Mouse (Mus musculus) MEL (cell line): ENCODE data around the gene Gm21970.

Experiments
- CTCF ChIP-seq, 3 experiments: IDR thresholded peaks in 2 of 3; conservative IDR thresholded peaks in 1 of 3; 2 replicates each; pipeline ENCODE4 v1.5.1; 2011 to 2012; ENCODE audit warnings: low read length in 3 of 3, low read depth in 2 of 3, mild to moderate bottlenecking in 2 of 3, improper control_type of control experiment in 1 of 3, inconsistent platforms in 1 of 3, mixed read lengths in 1 of 3, moderate library complexity in 1 of 3; ENCODE audit not compliant: control insufficient read depth in 1 of 3, insufficient read depth in 1 of 3, poor library complexity in 1 of 3, severe bottlenecking in 1 of 3
- EP300 ChIP-seq, 2 experiments: IDR thresholded peaks; 2 replicates each; pipeline ENCODE4 v1.6.1; 2011; ENCODE audit warnings: improper control_type of control experiment in 2 of 2, low read length in 2 of 2, low read depth in 1 of 2, mild to moderate bottlenecking in 1 of 2
- MAFK ChIP-seq: IDR thresholded peaks from 2 replicates; pipeline ENCODE4 v1.6.1; 2011; ENCODE audit warnings: low read depth, mild to moderate bottlenecking, low read length, improper control_type of control experiment, borderline replicate concordance
- MAZ ChIP-seq: IDR thresholded peaks from 2 replicates; pipeline ENCODE4 v1.6.1; 2012; ENCODE audit warnings: low read depth, mild to moderate bottlenecking, inconsistent platforms, low read length, improper control_type of control experiment
- MEF2A ChIP-seq: IDR thresholded peaks from 2 replicates; pipeline ENCODE4 v1.6.1; 2014; ENCODE audit warnings: low read depth, mild to moderate bottlenecking, inconsistent platforms, low read length, improper control_type of control experiment; ENCODE audit not compliant: poor library complexity, insufficient replicate concordance, severe bottlenecking; ENCODE audit errors: extremely low read depth
- POLR2A ChIP-seq, 2 experiments: IDR thresholded peaks; 2 replicates each; pipeline ENCODE4 v1.6.1; 2011 to 2012; ENCODE audit warnings: low read length in 2 of 2, mild to moderate bottlenecking in 2 of 2, control low read depth in 1 of 2, improper control_type of control experiment in 1 of 2, low read depth in 1 of 2, moderate library complexity in 1 of 2; ENCODE audit not compliant: control insufficient read depth in 1 of 2, insufficient read depth in 1 of 2, poor library complexity in 1 of 2
- POLR2AphosphoS2 ChIP-seq: IDR thresholded peaks from 2 replicates; pipeline ENCODE4 v1.6.1; 2011; ENCODE audit warnings: low read length, improper control_type of control experiment
- RCOR1 ChIP-seq: IDR thresholded peaks from 2 replicates; pipeline ENCODE4 v1.6.1; 2012; ENCODE audit warnings: low read depth, mild to moderate bottlenecking, inconsistent platforms, low read length, improper control_type of control experiment
- UBTF ChIP-seq: IDR thresholded peaks from 2 replicates; pipeline ENCODE4 v1.6.1; 2012; ENCODE audit warnings: low read depth, mild to moderate bottlenecking, inconsistent platforms, low read length, improper control_type of control experiment, moderate library complexity, borderline replicate concordance; ENCODE audit not compliant: insufficient read depth
- ZC3H11A ChIP-seq: IDR thresholded peaks from 2 replicates; pipeline ENCODE4 v1.6.1; 2012; ENCODE audit warnings: low read depth, mild to moderate bottlenecking, inconsistent platforms, low read length, improper control_type of control experiment

GRCm38 (mm10) chr16:91398944-91399343, 7.4 kb downstream of the Gm21970 start:
- TF ChIP-seq EP300 (IDR thresholded peaks at IDR 0.05; ENCODE audit: low read depth in 1 of 2, low read length in 2 of 2) (no peak), MAFK (no peak), POLR2AphosphoS2 (no peak), CTCF (IDR thresholded peaks at IDR 0.05 in 2 of 3, conservative IDR thresholded peaks at IDR 0.05 in 1 of 3; ENCODE audit: control insufficient read depth in 1 of 3, insufficient read depth in 1 of 3, low read depth in 2 of 3, low read length in 3 of 3, poor library complexity in 1 of 3, severe bottlenecking in 1 of 3) (no peak), MEF2A (no peak), RCOR1 (no peak), UBTF (no peak), POLR2A (IDR thresholded peaks at IDR 0.05; ENCODE audit: control insufficient read depth in 1 of 2, insufficient read depth in 1 of 2, low read depth in 1 of 2, low read length in 2 of 2, poor library complexity in 1 of 2) (no peak), ZC3H11A (no peak), MAZ (no peak)
